Mouse (Mus musculus) CH12.LX (cell line): ENCODE measurements at regions not wholly inside any gene's neighbourhood (a gene's known extent, or its start where the extent isn't known, plus 50 kb on each side); places are given as distances from the start of the nearest gene placed in this dataset.

Experiments used
- DNase-seq: peaks from one replicate; pipeline ENCODE4 v3.0.0-alpha.2; 2013; ENCODE audit errors: extremely low read depth
- H3K27ac ChIP-seq: 2 replicates; pipeline ENCODE4 v1.5.1; 2012; ENCODE audit warnings: low read depth, mild to moderate bottlenecking, control low read depth, moderate library complexity; ENCODE audit not compliant: insufficient read depth
- H3K27me3 ChIP-seq: replicated peaks from 2 replicates; pipeline ENCODE3; 2012; ENCODE audit warnings: inconsistent platforms
- H3K36me3 ChIP-seq, 2 experiments: replicated peaks in 1 of 2; 2 replicates each; pipeline versions ENCODE3 to v1.6.1; 2012; ENCODE audit warnings: inconsistent platforms in 1 of 2, low read length in 1 of 2, mild to moderate bottlenecking in 1 of 2, mixed read lengths in 1 of 2, moderate library complexity in 1 of 2; ENCODE audit not compliant: control insufficient read depth in 1 of 2, insufficient read depth in 1 of 2
- H3K4me1 ChIP-seq, 2 experiments: 2 replicates each; pipeline ENCODE4 v1.6.1; 2012; ENCODE audit warnings: inconsistent platforms in 1 of 2, moderate library complexity in 1 of 2; ENCODE audit not compliant: insufficient read depth in 2 of 2, control insufficient read depth in 1 of 2
- H3K4me2 ChIP-seq: 2 replicates; pipeline ENCODE4 v1.6.1; 2012; ENCODE audit warnings: low read depth, mild to moderate bottlenecking, control low read depth; ENCODE audit not compliant: poor library complexity, insufficient read depth, severe bottlenecking
- H3K4me3 ChIP-seq, 3 experiments: fragments of 150-350 bp in 1 of 3; sonication (generic) in 1 of 3; replicated peaks in 1 of 3; 2 replicates each; pipeline versions ENCODE3 to v1.5.1; 2011 to 2012; ENCODE audit warnings: low read depth in 2 of 3, low read length in 2 of 3, mild to moderate bottlenecking in 2 of 3, moderate library complexity in 2 of 3, control low read depth in 1 of 3, improper control_type of control experiment in 1 of 3, inconsistent platforms in 1 of 3, mixed read lengths in 1 of 3; ENCODE audit not compliant: poor library complexity in 1 of 3
- H3K79me2 ChIP-seq: replicated peaks from 2 replicates; pipeline ENCODE4 v1.6.1; 2012; ENCODE audit warnings: mild to moderate bottlenecking, moderate library complexity; ENCODE audit not compliant: control insufficient read depth, poor library complexity, insufficient read depth, severe bottlenecking; ENCODE audit errors: extremely low read depth
- H3K9ac ChIP-seq: 2 replicates; pipeline ENCODE4 v1.6.1; 2012; ENCODE audit warnings: low read depth, mild to moderate bottlenecking, control low read depth, moderate library complexity; ENCODE audit not compliant: insufficient read depth
- H3K9me3 ChIP-seq: replicated peaks from 2 replicates; pipeline ENCODE3; 2012; ENCODE audit warnings: low read length, inconsistent platforms, mixed read lengths
- BHLHE40 ChIP-seq: IDR thresholded peaks from 2 replicates; pipeline ENCODE4 v1.6.1; 2011; ENCODE audit warnings: mild to moderate bottlenecking, low read depth, low read length, improper control_type of control experiment
- CHD1 ChIP-seq: IDR thresholded peaks from 2 replicates; pipeline ENCODE4 v1.6.1; 2012; ENCODE audit warnings: low read depth, low read length, improper control_type of control experiment, inconsistent platforms
- CTCF ChIP-seq, 2 experiments: IDR thresholded peaks in 1 of 2; conservative IDR thresholded peaks in 1 of 2; 2 replicates each; pipeline ENCODE4 v1.5.1; 2011 to 2012; ENCODE audit warnings: low read depth in 2 of 2, low read length in 2 of 2, improper control_type of control experiment in 1 of 2, inconsistent platforms in 1 of 2, mild to moderate bottlenecking in 1 of 2, moderate library complexity in 1 of 2
- ELF1 ChIP-seq: IDR thresholded peaks from 2 replicates; pipeline ENCODE4 v1.6.1; 2014; ENCODE audit warnings: low read depth, mild to moderate bottlenecking, inconsistent platforms, low read length, improper control_type of control experiment
- EP300 ChIP-seq: IDR thresholded peaks from 2 replicates; pipeline ENCODE4 v1.6.1; 2011; ENCODE audit warnings: low read length, improper control_type of control experiment
- GABPA ChIP-seq: IDR thresholded peaks from 2 replicates; pipeline ENCODE4 v1.6.1; 2012; ENCODE audit warnings: low read depth, low read length, improper control_type of control experiment, inconsistent platforms; ENCODE audit not compliant: insufficient replicate concordance
- HCFC1 ChIP-seq: IDR thresholded peaks from 2 replicates; pipeline ENCODE4 v1.6.1; 2012; ENCODE audit warnings: low read depth, mild to moderate bottlenecking, inconsistent platforms, low read length, improper control_type of control experiment
- KAT2A ChIP-seq: IDR thresholded peaks from 2 replicates; pipeline ENCODE4 v1.6.1; 2012; ENCODE audit warnings: low read length, improper control_type of control experiment, inconsistent platforms; ENCODE audit not compliant: insufficient replicate concordance
- MAFK ChIP-seq: IDR thresholded peaks from 2 replicates; pipeline ENCODE4 v1.6.1; 2011; ENCODE audit warnings: low read length, improper control_type of control experiment; ENCODE audit not compliant: insufficient replicate concordance
- MAX ChIP-seq: IDR thresholded peaks from 2 replicates; pipeline ENCODE4 v1.6.1; 2011; ENCODE audit warnings: low read length, improper control_type of control experiment
- MXI1 ChIP-seq: IDR thresholded peaks from 2 replicates; pipeline ENCODE4 v1.6.1; 2011; ENCODE audit warnings: mild to moderate bottlenecking, low read depth, low read length, improper control_type of control experiment
- MYC ChIP-seq: IDR thresholded peaks from 2 replicates; pipeline ENCODE4 v1.6.1; 2011; ENCODE audit warnings: low read depth, mild to moderate bottlenecking, improper control_type of control experiment, low read length
- NELFE ChIP-seq: IDR thresholded peaks from 2 replicates; pipeline ENCODE4 v1.6.1; 2011; ENCODE audit warnings: low read depth, low read length, improper control_type of control experiment
- PAX5 ChIP-seq: IDR thresholded peaks from 2 replicates; pipeline ENCODE4 v1.6.1; 2012; ENCODE audit warnings: low read length, inconsistent platforms, mixed read lengths
- POLR2AphosphoS2 ChIP-seq: IDR thresholded peaks from 2 replicates; pipeline ENCODE4 v1.6.1; 2011; ENCODE audit warnings: low read depth, low read length, improper control_type of control experiment
- RAD21 ChIP-seq: IDR thresholded peaks from 2 replicates; pipeline ENCODE4 v1.6.1; 2011; ENCODE audit warnings: low read depth, mild to moderate bottlenecking, low read length, improper control_type of control experiment, moderate library complexity
- SIN3A ChIP-seq: IDR thresholded peaks from 2 replicates; pipeline ENCODE4 v1.6.1; 2012; ENCODE audit warnings: low read length, improper control_type of control experiment, inconsistent platforms
- SMC3 ChIP-seq: IDR thresholded peaks from 2 replicates; pipeline ENCODE4 v1.6.1; 2011; ENCODE audit warnings: low read depth, low read length, improper control_type of control experiment
- TBP ChIP-seq: conservative IDR thresholded peaks from 2 replicates; pipeline ENCODE4 v1.6.1; 2011; ENCODE audit warnings: low read depth, low read length, improper control_type of control experiment
- TCF12 ChIP-seq: IDR thresholded peaks from 2 replicates; pipeline ENCODE4 v1.6.1; 2014; ENCODE audit warnings: low read depth, mild to moderate bottlenecking, inconsistent platforms, low read length, improper control_type of control experiment
- UBTF ChIP-seq: IDR thresholded peaks from 2 replicates; pipeline ENCODE4 v1.6.1; 2012; ENCODE audit warnings: low read depth, mild to moderate bottlenecking, inconsistent platforms, low read length, improper control_type of control experiment, moderate library complexity
- USF1 ChIP-seq: IDR thresholded peaks from 2 replicates; pipeline ENCODE4 v1.6.1; 2014; ENCODE audit warnings: low read depth, mild to moderate bottlenecking, inconsistent platforms, low read length, improper control_type of control experiment
- USF2 ChIP-seq: conservative IDR thresholded peaks from 2 replicates; pipeline ENCODE4 v1.6.1; 2011; ENCODE audit warnings: low read depth, low read length, improper control_type of control experiment
- ZC3H11A ChIP-seq: IDR thresholded peaks from 2 replicates; pipeline ENCODE4 v1.6.1; 2012; ENCODE audit warnings: low read depth, mild to moderate bottlenecking, inconsistent platforms, low read length, improper control_type of control experiment
- ZKSCAN1 ChIP-seq: IDR thresholded peaks from 2 replicates; pipeline ENCODE4 v1.6.1; 2012; ENCODE audit warnings: low read depth, inconsistent platforms, low read length, improper control_type of control experiment, borderline replicate concordance
- ZMIZ1 ChIP-seq: IDR thresholded peaks from 2 replicates; pipeline ENCODE4 v1.6.1; 2012; ENCODE audit warnings: low read depth, mild to moderate bottlenecking, inconsistent platforms, low read length, improper control_type of control experiment
- ZNF384 ChIP-seq: IDR thresholded peaks from 2 replicates; pipeline ENCODE4 v1.6.1; 2012; ENCODE audit warnings: low read depth, low read length, improper control_type of control experiment, inconsistent platforms
- dilution Hi-C: fragments of 300-500 bp; cut with MboI; formaldehyde crosslinking; loops from 2 replicates; pipeline ENCODE4 v1.14.3; 2020; ENCODE audit warnings: low sequenced_read_pairs; ENCODE audit not compliant: extremely low pct_unique_long_range_greater_than_20kb, extremely low pct_ligation_motif_present
- in situ Hi-C: fragments of 300-500 bp; cut with MboI; formaldehyde crosslinking; loops from 3 replicates; pipeline ENCODE4 v1.14.3; 2019; ENCODE audit warnings: low sequenced_read_pairs, low pct_ligation_motif_present, low pct_unique_long_range_greater_than_20kb, mixed read lengths

- no peak overlapping the region for H3K9ac ChIP-seq
- no peaks in the 10 kb centered on the region for H3K36me3 ChIP-seq
- H3K4me3 ChIP-seq, result no peak overlapping the region
- dilution Hi-C loops (no loop called here), in situ Hi-C loops (no loop called here)
- DNase-seq, result no peak
- H3K4me1 ChIP-seq, result no peaks in the 10 kb centered on the region
- no peak overlapping the region for H3K4me2 ChIP-seq
- TF ChIP-seq NELFE (no peak), CHD1 (no peak), GABPA (no peak), RAD21 (no peak), SMC3 (no peak), ZC3H11A (no peak), ELF1 (no peak), CTCF (conservative IDR thresholded peaks at IDR 0.05 in 1 of 2, IDR thresholded peaks at IDR 0.05 in 1 of 2; ENCODE audit: low read depth in 2 of 2, low read length in 2 of 2) (no peak), POLR2AphosphoS2 (no peak), TBP (no peak), KAT2A (no peak), MYC (no peak), MXI1 (no peak), HCFC1 (no peak), ZKSCAN1 (no peak), EP300 (no peak), USF1 (no peak), ZMIZ1 (no peak)
- no peaks in the 10 kb centered on the region for H3K79me2 ChIP-seq
- H3K27me3 ChIP-seq, result no peaks in the 10 kb centered on the region
- no peak overlapping the region for H3K27ac ChIP-seq
- H3K9me3 ChIP-seq, result no peaks in the 10 kb centered on the region
These were observed 446.7 kb upstream of the Pkn2 start for GRCm38 (mm10) chr3:143328521-143328920.

GRCm38 (mm10) chr3:143327652-143328051 lies 445.8 kb upstream of the Pkn2 start:
- H3K4me1 ChIP-seq, result no peaks in the 10 kb centered on the region
- dilution Hi-C loops, result no loop called here
- H3K9me3 ChIP-seq, result no peaks in the 10 kb centered on the region
- in situ Hi-C loops, result no loop called here
- H3K4me2 ChIP-seq, result no peak overlapping the region
- TF ChIP-seq USF1, result no peak
- TF ChIP-seq KAT2A, result no peak
- TF ChIP-seq PAX5, result no peak
- TF ChIP-seq SMC3, result no peak
- no peak for TF ChIP-seq MAX
- no peak for TF ChIP-seq RAD21
- no peak for TF ChIP-seq ZMIZ1
- TF ChIP-seq MYC, result no peak
- no peak for TF ChIP-seq ZKSCAN1
- TF ChIP-seq UBTF, result no peak
- TF ChIP-seq SIN3A, result no peak
- no peak for TF ChIP-seq TCF12
- TF ChIP-seq USF2, result no peak
- TF ChIP-seq TBP, result no peak
- no peak for TF ChIP-seq BHLHE40
- TF ChIP-seq ZNF384, result no peak
- TF ChIP-seq POLR2AphosphoS2, result no peak
- TF ChIP-seq MAFK, result no peak
- no peak for TF ChIP-seq CTCF (conservative IDR thresholded peaks at IDR 0.05 in 1 of 2, IDR thresholded peaks at IDR 0.05 in 1 of 2; ENCODE audit: low read depth in 2 of 2, low read length in 2 of 2)
- TF ChIP-seq, all 38 proteins: peak for 0
- H3K9ac ChIP-seq, result no peak overlapping the region
- H3K27me3 ChIP-seq, result no peaks in the 10 kb centered on the region
- DNase-seq, result no peak
- no peak overlapping the region for H3K27ac ChIP-seq
- H3K79me2 ChIP-seq, result no peaks in the 10 kb centered on the region
- H3K4me3 ChIP-seq, result no peak overlapping the region
- H3K36me3 ChIP-seq, result no peaks in the 10 kb centered on the region
